Mouse (Mus musculus): ENCODE measurements around the gene Fgd3. TPM values are rescaled to one million over a fixed set of nuclear protein-coding genes. Genes with fewer than 3 reads are reported as not detected.

Gene Fgd3
- total RNA-seq, 2 experiments from 2014 or later, result 0.64 to 1.2 TPM

GRCm38 (mm10) chr13:49252113-49252512, 68.0 kb downstream of the Fgd3 start:
- DNase-seq, result no peak
- intact Hi-C loops (cut with DNase I), result no loop called here

DNA sequence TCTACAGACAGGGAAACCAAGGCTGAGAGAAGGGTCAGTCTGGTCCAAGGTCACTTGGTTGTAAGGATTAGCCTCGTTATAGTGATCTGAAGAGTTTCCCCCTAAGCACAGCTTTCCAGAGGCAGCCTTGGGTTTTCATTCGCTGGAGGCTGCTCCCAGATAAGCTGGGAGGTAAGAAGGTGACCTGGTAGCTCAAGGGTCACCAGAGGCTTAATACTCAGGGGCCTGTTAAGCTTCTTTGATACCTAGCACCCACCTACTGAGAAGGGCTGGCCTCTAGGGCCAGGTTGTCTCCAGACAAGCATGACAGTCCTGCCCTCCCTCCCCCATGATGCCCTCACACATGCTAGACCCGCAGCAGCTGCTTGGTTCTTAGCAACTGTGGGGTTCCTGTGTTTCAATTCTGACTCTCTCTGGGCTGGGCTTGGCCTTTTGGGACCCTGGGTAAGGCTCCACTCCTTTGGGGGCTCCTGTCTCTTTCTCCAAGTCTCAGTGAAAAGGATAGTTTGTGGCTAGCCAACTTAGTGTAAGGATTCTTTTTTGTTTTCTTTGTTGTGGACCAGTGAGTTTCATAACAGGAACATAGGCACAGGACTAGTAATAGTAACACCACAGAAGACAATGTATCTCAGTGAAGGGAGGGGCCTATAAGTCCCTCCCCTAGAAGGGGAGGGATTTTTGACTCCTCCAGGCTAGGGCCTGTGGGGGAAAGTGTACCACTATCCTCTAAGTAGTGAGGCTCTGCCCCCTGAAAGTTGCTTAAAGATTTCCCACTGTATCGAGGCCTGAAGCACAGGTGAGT, 69.2 kb downstream of the Fgd3 start:
- DNase-seq, result no peak
- intact Hi-C loops (cut with DNase I), result no loop called here

- intact Hi-C loops (cut with DNase I), result no loop called here
- DNase-seq, result no peak
Measured at GRCm38 (mm10) chr13:49249634-49250033, 70.5 kb downstream of the Fgd3 start.

DNA sequence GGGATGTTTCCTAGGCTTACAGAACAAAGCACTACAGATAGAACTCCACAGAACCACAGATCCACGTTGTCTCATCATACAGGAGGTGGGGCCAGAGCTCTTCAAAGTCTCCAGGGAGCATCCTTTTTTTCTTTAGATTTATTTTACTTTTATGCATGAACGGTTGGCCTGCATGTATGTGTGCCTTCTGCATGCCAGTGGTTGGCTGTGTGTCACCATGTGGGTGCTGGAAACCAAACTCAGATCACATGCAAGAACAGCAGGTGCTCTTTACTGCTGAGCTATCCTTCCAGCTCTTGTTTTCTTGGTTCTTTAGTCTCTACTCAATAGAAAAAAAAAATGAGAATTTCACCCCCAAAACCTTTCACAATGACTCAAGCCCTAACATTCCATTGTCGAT, 71.2 kb downstream of the Fgd3 start:
- no peak for DNase-seq
- intact Hi-C loops (cut with DNase I), result no loop called here

- DNase-seq, result no peak
- intact Hi-C loops (cut with DNase I), result no loop called here
Measured at GRCm38 (mm10) chr13:49248467-49248862, 71.6 kb downstream of the Fgd3 start, which contains the start of gene Susd3. Susd3 (minus strand) TSS chr13:49248706.

- peak; percentile 33 for DNase-seq
- intact Hi-C loops (cut with DNase I), result no loop called here
Measured at GRCm38 (mm10) chr13:49247740-49248466, 72.2 kb downstream of the Fgd3 start.

DNA sequence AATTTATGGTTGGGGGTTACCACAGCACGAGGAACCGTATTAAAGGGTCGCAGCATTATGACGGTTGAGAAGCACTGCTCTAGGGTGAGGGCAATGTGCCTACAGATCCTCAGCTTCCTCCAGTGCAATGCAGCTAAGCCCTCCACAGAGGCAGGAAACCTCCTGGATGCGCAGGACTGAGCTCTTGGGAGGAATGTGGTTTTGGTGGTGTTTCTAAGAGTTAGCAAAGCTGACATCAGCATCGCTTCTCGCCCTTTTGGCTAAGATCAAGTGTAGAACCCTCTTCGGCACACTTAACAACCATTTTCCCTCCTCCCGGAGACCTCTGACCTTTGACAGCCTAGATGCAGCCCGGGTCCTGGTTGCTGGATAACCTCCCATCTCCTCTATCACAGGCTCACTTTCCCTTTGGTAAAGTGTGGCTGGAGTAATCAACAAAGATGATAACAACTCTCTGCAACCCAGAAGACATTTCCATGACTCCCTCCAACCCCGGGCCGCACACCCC, 72.8 kb downstream of the Fgd3 start:
- intact Hi-C loops (cut with DNase I), result no loop called here
- DNase-seq, result no peak

- intact Hi-C loops (cut with DNase I), result no loop called here
- DNase-seq, result no peak
Measured at GRCm38 (mm10) chr13:49246626-49247025, 73.5 kb downstream of the Fgd3 start.

- peak in 1 of 2 experiments; percentile 27 for DNase-seq
- intact Hi-C loops (cut with DNase I), result no loop called here
Measured at GRCm38 (mm10) chr13:49246011-49246410, 74.1 kb downstream of the Fgd3 start.

DNA sequence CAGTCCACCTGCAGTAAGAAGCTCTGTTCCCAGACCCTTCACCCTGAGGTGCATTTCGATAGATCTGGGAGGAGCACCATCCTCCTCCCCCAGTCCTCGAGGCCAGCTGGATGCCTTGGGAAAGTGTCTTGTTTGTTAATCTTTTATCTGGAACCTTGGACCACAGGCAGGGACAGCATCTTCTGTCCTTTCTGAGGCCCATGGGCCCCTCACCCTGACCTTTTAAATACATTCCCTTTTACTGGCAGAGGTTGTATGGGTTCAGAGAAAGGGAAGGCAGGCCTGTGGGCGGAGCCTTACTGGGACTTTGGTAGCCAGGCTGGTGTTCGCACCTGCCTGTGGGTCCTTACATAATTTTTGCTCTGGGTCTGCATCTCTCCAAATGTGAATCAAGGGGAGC, 74.9 kb downstream of the Fgd3 start:
- no peak for DNase-seq
- intact Hi-C loops (cut with DNase I), result no loop called here

GRCm38 (mm10) chr13:49243492-49243891, 76.6 kb downstream of the Fgd3 start:
- no peak for DNase-seq
- intact Hi-C loops (cut with DNase I), result no loop called here

DNA sequence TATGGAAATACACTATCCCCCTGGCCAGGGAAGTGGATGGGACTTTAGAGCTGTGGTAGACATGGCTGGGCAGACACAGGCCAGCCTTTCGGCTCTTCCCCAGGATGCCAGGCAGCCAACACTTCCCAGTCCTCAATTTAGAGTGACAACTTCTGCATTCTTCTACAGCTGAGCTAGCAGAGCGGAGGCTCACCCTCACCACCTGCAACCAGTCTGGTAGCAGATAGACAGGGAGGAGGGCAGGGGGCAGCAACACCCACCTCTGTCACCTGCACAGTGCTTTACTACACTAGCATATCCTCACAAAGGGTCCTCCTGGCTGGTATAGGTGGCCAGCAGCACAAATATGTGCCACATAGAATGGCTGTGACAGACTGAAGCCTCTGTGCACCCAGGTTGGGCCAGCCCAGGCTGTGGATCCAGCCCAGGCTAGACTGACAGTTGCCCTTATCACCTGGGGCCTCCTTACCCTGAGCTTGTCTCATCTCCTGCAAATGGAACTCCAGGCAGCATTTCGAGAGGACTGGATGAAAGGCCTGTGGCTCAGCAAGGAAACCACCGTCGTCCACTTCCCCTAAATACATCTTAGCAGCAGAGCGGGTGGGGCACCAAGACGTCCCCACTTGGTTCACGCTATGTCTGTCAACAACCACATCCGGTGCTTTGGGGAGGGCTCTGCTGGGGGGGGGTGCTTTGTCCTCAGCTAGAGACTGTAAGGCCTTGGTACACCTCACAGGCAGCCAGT, 77.6 kb downstream of the Fgd3 start:
- DNase-seq, result peak in 1 of 2 experiments; percentile 19
- intact Hi-C loops (cut with DNase I), result no loop called here

DNA sequence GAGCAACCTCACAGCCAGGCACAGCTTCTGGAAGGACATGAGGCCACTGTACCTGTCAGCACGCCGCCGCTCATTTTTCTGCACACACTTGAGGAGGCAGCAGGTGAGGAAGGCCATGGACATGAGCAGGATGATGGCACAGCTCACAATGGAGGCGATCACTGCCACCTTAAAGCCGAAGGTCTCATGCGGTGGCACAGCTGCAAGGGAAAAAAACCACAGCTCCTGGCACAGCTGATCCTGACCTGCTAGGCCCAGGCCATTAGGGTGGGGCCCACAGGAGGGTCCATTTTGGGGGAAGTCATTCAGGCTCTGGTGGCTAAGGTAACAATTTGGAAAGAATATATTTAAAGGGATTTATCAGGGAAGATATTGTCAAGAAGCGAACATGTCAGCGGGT, 81.4 kb downstream of the Fgd3 start:
- no peak for DNase-seq
- intact Hi-C loops (cut with DNase I), result no loop called here

DNA sequence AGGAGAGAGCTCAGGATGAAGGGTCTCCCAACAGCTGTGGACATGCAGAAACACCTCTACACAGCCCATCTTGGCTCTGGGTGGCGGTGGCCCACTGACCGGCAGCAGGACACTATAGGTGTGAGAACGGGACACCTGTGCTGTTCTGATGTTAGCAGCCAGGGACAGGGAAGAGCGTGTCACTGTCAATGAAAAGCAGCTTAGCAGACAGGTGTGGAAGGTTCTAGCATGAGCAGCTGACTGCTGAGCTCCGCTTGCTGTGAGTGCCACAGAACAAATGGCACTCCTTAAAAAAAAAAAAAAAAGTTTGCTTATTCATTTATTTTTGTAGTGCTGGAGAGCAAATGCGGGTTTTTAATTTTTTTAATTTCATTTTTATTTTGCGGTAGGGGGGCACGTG, 82.5 kb downstream of the Fgd3 start:
- intact Hi-C loops (cut with DNase I), result no loop called here
- DNase-seq, result no peak

DNA sequence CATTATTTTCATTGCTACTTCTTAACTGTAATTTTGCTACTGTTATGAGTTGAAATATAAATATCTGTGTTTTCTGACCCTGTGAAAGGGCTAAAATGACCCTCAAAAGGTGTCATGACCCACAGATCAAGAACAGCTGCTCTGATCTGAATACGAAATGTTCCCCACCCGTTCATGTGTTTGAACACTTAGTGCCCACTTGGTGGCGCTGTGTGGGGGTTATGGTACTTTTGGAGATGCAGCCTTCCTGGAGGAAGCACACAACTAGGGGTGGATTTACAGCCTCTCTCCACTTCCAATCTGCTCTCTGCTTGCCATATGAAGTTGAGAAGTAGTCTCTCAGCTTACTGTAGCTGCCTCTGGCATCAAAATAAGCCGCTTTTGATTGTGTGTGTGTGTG, 85.4 kb downstream of the Fgd3 start:
- DNase-seq, result no peak
- intact Hi-C loops (cut with DNase I), result no loop called here

- intact Hi-C loops (cut with DNase I), result no loop called here
- no peak for DNase-seq
Measured at GRCm38 (mm10) chr13:49233792-49234572, 86.1 kb downstream of the Fgd3 start.

DNA sequence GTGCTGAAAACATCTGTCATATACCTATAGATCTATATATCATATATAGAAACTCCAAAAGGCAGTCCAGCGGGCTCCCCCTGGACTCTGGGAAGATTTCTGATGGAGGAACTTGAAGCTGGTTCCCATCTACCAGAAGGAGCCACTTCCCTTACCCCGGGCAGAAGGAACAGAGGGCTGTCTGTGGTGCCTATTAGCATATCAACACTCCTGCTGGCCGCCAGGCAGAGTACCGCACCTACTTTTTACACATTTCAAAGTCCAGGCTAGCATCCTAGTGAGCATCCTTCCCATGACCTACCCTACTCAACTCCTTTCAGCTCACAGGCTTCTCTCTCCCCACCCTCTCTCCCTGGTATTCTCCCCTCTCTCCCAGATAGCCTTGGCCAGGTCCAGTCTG, 94.5 kb downstream of the Fgd3 start:
- DNase-seq, result no peak
- intact Hi-C loops (cut with DNase I), result no loop called here

DNA sequence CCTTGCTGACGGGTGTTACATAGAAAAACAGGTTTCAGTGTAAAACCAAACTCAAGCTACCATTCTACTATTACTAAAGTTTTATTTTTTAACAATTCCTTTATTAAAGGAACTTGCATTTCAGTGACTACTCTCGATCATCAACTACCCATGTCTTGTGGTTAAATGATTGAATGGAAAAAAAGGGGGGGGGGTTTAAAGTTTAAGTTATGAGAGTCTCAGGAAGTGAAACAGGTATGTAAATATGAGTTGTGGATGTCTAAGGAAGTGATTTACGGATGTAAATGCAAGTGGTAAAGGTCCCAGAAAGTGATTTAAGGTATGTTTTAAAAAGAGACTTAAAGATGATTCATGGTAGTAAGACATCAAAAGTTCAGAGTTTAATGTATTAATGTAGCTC, 95.0 kb downstream of the Fgd3 start:
- DNase-seq, result no peak
- intact Hi-C loops (cut with DNase I), result no loop called here

GRCm38 (mm10) chr13:49224729-49225128, 95.4 kb downstream of the Fgd3 start:
- intact Hi-C loops (cut with DNase I), result no loop called here
- no peak for DNase-seq

- DNase-seq, result no peak
- intact Hi-C loops (cut with DNase I), result no loop called here
Measured at GRCm38 (mm10) chr13:49224314-49224713, 95.8 kb downstream of the Fgd3 start.
